ENCODE assay signal across 8 mouse cellular contexts in the genomic region with DNA sequence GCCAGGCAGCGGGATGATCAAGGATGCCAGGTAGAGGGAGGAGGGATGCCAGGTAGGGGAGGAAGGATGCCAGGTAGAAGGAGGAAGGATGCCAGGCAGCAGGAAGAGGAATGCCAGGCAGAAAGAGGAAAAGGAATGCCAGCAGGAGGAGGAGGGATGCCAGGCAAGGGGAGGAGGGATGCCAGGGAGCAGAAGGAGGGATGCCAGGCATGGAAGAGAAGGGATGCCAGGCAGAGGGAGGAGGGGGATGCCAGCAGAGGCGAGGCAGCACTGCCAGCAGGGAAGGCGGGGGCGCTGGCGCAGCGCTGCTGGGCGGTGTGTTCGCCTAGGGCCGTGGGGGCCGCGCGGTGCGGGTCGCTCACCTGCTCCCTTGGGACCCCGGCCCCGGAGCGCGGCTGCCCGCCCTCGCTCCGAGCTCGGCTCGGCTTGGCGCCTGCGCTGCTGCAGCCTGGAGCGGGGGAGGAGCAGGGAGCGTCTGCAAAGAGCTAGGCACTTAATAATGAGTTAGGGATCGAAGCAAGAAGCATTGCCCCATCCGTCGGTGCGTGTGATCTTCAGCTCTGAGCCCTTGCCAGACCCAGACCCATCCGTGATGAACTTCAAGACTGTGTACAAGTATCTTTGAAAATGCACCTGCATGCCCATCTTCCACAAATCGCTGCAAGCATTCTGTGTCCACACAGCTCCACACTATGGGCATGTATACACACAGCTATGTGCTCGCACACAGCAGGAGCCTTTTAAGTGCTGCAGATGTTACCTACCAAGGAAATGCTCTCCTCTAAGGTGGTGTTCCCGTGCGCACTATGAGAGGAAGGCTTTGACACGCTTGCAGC. TPM values are rescaled to one million over a fixed set of nuclear protein-coding genes. Genes with fewer than 3 reads are reported as not detected.
A peak's percentile ranks its signal among the peaks of the same experiment; 100 is the strongest.
DNase-seq lines count a peak whose midpoint lies in the region; ATAC-seq and TF ChIP-seq lines count a peak whose summit lies in the region.

A gene (minus strand): TSS at position 426 of the 836 bp plus-strand sequence.

- no peak within 1 kb of the TSS for H3K27ac ChIP-seq in embryonic facial prominence, embryonic 15.5 days (replicated peaks)
- H3K27ac ChIP-seq in heart, embryonic 11.5 days (ENCODE audit: low read depth, low read length), result no peak within 1 kb of the TSS
- H3K27ac ChIP-seq in liver, embryonic 12.5 days, result no peak within 1 kb of the TSS

- H3K9me3 ChIP-seq in E14TG2a.4 (ENCODE audit: low read length), result no peaks in the 10 kb centered on the region
- H3K9me3 ChIP-seq in embryonic facial prominence, embryonic 15.5 days (replicated peaks), result no peaks in the 10 kb centered on the region
- H3K9me3 ChIP-seq in heart, embryonic 11.5 days (replicated peaks; ENCODE audit: control insufficient read depth, low read length), result no peaks in the 10 kb centered on the region
- no peaks in the 10 kb centered on the region for H3K9me3 ChIP-seq in liver, embryonic 12.5 days (replicated peaks)

- H3K4me1 ChIP-seq in E14TG2a.4 (replicated peaks; ENCODE audit: low read depth, low read length), result peaks cover 22% of the 10 kb centered on the region
- H3K4me1 ChIP-seq in embryonic facial prominence, embryonic 15.5 days, result peaks cover 24% of the 10 kb centered on the region
- 0 out of 2 replicates have a peak, but pooled peaks cover 6% of the 10 kb centered on the region for H3K4me1 ChIP-seq in heart, embryonic 11.5 days (ENCODE audit: control insufficient read depth, insufficient read depth, low read length)
- H3K4me1 ChIP-seq in liver, embryonic 12.5 days, result peaks cover 6% of the 10 kb centered on the region; the same call in 1 of the 2 replicates

- H3K27me3 ChIP-seq in E14TG2a.4 (ENCODE audit: insufficient read depth, low read length), result peaks cover 60% of the 10 kb centered on the region
- peaks cover 17% of the 10 kb centered on the region for H3K27me3 ChIP-seq in embryonic facial prominence, embryonic 15.5 days
- peaks cover 23% of the 10 kb centered on the region for H3K27me3 ChIP-seq in heart, embryonic 11.5 days (ENCODE audit: control insufficient read depth, insufficient read depth, low read length)
- peaks cover 64% of the 10 kb centered on the region for H3K27me3 ChIP-seq in liver, embryonic 12.5 days (replicated peaks)

- H3K9ac ChIP-seq in embryonic facial prominence, embryonic 15.5 days, result peak within 1 kb of the TSS; percentile 47
- H3K9ac ChIP-seq in heart, embryonic 11.5 days (ENCODE audit: low read depth, low read length), result peak within 1 kb of the TSS; percentile 70
- H3K9ac ChIP-seq in liver, embryonic 12.5 days, result 0 out of 2 replicates have a peak within 1 kb of the TSS, but pooled peaks have one; percentile 10

- peak within 1 kb of the TSS; percentile 84 for H3K4me2 ChIP-seq in embryonic facial prominence, embryonic 15.5 days (replicated peaks)
- H3K4me2 ChIP-seq in heart, embryonic 11.5 days, result peak within 1 kb of the TSS; percentile 88
- peak within 1 kb of the TSS; percentile 58 for H3K4me2 ChIP-seq in liver, embryonic 12.5 days

- no peaks in the 10 kb centered on the region for H3K36me3 ChIP-seq in E14TG2a.4 (ENCODE audit: insufficient read depth, low read length)
- H3K36me3 ChIP-seq in embryonic facial prominence, embryonic 15.5 days, result no peaks in the 10 kb centered on the region
- H3K36me3 ChIP-seq in heart, embryonic 11.5 days (ENCODE audit: control insufficient read depth, insufficient read depth, low read length), result no peaks in the 10 kb centered on the region
- no peaks in the 10 kb centered on the region for H3K36me3 ChIP-seq in liver, embryonic 12.5 days

- TF ChIP-seq CTCF in E14TG2a.4 (conservative IDR thresholded peaks at IDR 0.05; ENCODE audit: low read length), result no peak

- WGBS in embryonic facial prominence, embryonic 15.5 days, result 4% methylated on average over 37 of the region's 37 CpGs
- WGBS in heart, embryonic 11.5 days (ENCODE audit: insufficient replicate concordance), result 3% methylated on average over 37 of the region's 37 CpGs
- WGBS in liver, embryonic 12.5 days (ENCODE audit: insufficient replicate concordance), result 5% methylated on average over 35 of the region's 37 CpGs

- peak; percentile 59 to 75 for DNase-seq in adrenal gland, postnatal 36 days
- DNase-seq in kidney, postnatal 14 days, result peak; percentile 42
- peak; percentile 82 to 85 for DNase-seq in right cerebral cortex, postnatal 10 days (ENCODE audit: low spot score in 2 of 2)
- DNase-seq in spleen, adult 18-20 months, result no peak

- H3K4me3 ChIP-seq in E14TG2a.4 (replicated peaks; ENCODE audit: low read length), result peak within 1 kb of the TSS; percentile 80
- peak within 1 kb of the TSS; percentile 52 for H3K4me3 ChIP-seq in embryonic facial prominence, embryonic 15.5 days (replicated peaks)
- peak within 1 kb of the TSS; percentile 53 for H3K4me3 ChIP-seq in heart, embryonic 11.5 days (ENCODE audit: low read depth, low read length)
- peak within 1 kb of the TSS; percentile 48 for H3K4me3 ChIP-seq in liver, embryonic 12.5 days

- peak; percentile 65 for ATAC-seq in embryonic facial prominence, embryonic 15.5 days (ENCODE audit: insufficient number of reproducible peaks, low FRiP score, low TSS enrichment, low read depth)
- peak; percentile 24; the same call in 1 of the 2 replicates for ATAC-seq in heart, embryonic 11.5 days (replicated peaks; ENCODE audit: insufficient number of reproducible peaks, low FRiP score, low TSS enrichment)
- 0 out of 2 replicates have a peak, but pooled peaks have one; percentile 24 for ATAC-seq in liver, embryonic 12.5 days

RNA-seq across cellular contexts. Expression of the gene that starts here (rescaled TPM):
- total RNA-seq in adrenal gland, postnatal 36 days (2021), result 10 to 100 TPM; 16.0 to 17.4 TPM
- polyA plus RNA-seq in embryonic facial prominence, embryonic 15.5 days (2015; fragmentation: Nextera tagmentation; extraction: Ambion mirVana), result 39.7 and 42.4 TPM in 2 replicates
- polyA plus RNA-seq in heart, embryonic 11.5 days (2014; fragmentation: Nextera tagmentation; extraction: Ambion mirVana), result 73.2 and 76.1 TPM in 2 replicates
- 5.8 and 8.3 TPM in 2 replicates for polyA plus RNA-seq in liver, embryonic 12.5 days (2016; fragmentation: Nextera tagmentation; extraction: Ambion mirVana)

Comparison
In these comparisons a context has a peak if more than half of its experiments do, and no peak if none do; other contexts are left out.
1. DNase-seq: peak in adrenal gland, postnatal 36 days (2 of 2), kidney, postnatal 14 days (single experiment) and right cerebral cortex, postnatal 10 days (2 of 2); none in spleen, adult 18-20 months (0 of 2).
2. H3K9ac ChIP-seq: peak in every context shown above with its lines; median percentile 70 in heart, embryonic 11.5 days; 47 in embryonic facial prominence, embryonic 15.5 days; 10 in liver, embryonic 12.5 days.
3. Peak in every context shown above with its lines, with median percentiles within 50 percentile points of each other: H3K4me3 ChIP-seq, ATAC-seq and H3K4me2 ChIP-seq.